Mouse (Mus musculus): ENCODE results near the gene Dph1.
A peak's percentile ranks its signal among the peaks of the same experiment; 100 is the strongest.

The Dph1 gene

GRCm38 (mm10) chr11:75224835-75225234 is 33.8 kb upstream of the Dph1 start:
- TF ChIP-seq POU5F1 (IDR thresholded peaks at IDR 0.05; ENCODE audit: borderline replicate concordance, low read length): no peak
- TF ChIP-seq CTCF (conservative IDR thresholded peaks at IDR 0.05; ENCODE audit: low read length): no peak
- TF ChIP-seq NANOG (IDR thresholded peaks at IDR 0.05; ENCODE audit: borderline replicate concordance, low read length): no peak

GRCm38 (mm10) chr11:75224062-75224461 is 33.0 kb upstream of the Dph1 start:
- no peak overlapping the region for H3K4me3 ChIP-seq (replicated peaks; ENCODE audit: low read length)
- no peaks in the 10 kb centered on the region for H3K9me3 ChIP-seq (ENCODE audit: low read length)
- H3K4me1 ChIP-seq (replicated peaks; ENCODE audit: low read depth, low read length): peaks cover 47% of the 10 kb centered on the region
- 0 out of 2 replicates have a peak, but pooled peaks cover 2% of the 10 kb centered on the region for H3K27me3 ChIP-seq (ENCODE audit: insufficient read depth, low read length)
- no peaks in the 10 kb centered on the region for H3K36me3 ChIP-seq (ENCODE audit: insufficient read depth, low read length)
- TF ChIP-seq POU5F1 (IDR thresholded peaks at IDR 0.05; ENCODE audit: borderline replicate concordance, low read length) (no peak), CTCF (conservative IDR thresholded peaks at IDR 0.05; ENCODE audit: low read length) (no peak), NANOG (IDR thresholded peaks at IDR 0.05; ENCODE audit: borderline replicate concordance, low read length) (no peak)

More at GRCm38 (mm10) chr11:75224835-75225234, 33.8 kb upstream of the Dph1 start:
- Histone ChIP-seq H3K36me3 (ENCODE audit: insufficient read depth, low read length) (no peaks in the 10 kb centered on the region), H3K27me3 (ENCODE audit: insufficient read depth, low read length) (0 out of 2 replicates have a peak, but pooled peaks cover 2% of the 10 kb centered on the region), H3K4me1 (replicated peaks; ENCODE audit: low read depth, low read length) (peaks cover 40% of the 10 kb centered on the region), H3K9me3 (ENCODE audit: low read length) (no peaks in the 10 kb centered on the region), H3K4me3 (replicated peaks; ENCODE audit: low read length) (no peak overlapping the region)

- H3K4me3 ChIP-seq (replicated peaks; ENCODE audit: low read length): no peak overlapping the region
- TF ChIP-seq CTCF (conservative IDR thresholded peaks at IDR 0.05; ENCODE audit: low read length) (no peak), POU5F1 (IDR thresholded peaks at IDR 0.05; ENCODE audit: borderline replicate concordance, low read length) (no peak), NANOG (IDR thresholded peaks at IDR 0.05; ENCODE audit: borderline replicate concordance, low read length) (no peak)
- H3K9me3 ChIP-seq (ENCODE audit: low read length): no peaks in the 10 kb centered on the region
- H3K27me3 ChIP-seq (ENCODE audit: insufficient read depth, low read length): peaks cover 6% of the 10 kb centered on the region
- H3K4me1 ChIP-seq (replicated peaks; ENCODE audit: low read depth, low read length): peaks cover 58% of the 10 kb centered on the region
- H3K36me3 ChIP-seq (ENCODE audit: insufficient read depth, low read length): no peaks in the 10 kb centered on the region
Observed at GRCm38 (mm10) chr11:75220517-75221145, 29.6 kb upstream of the Dph1 start.

- peaks cover 10% of the 10 kb centered on the region for H3K27me3 ChIP-seq (ENCODE audit: insufficient read depth, low read length)
- peaks cover 58% of the 10 kb centered on the region for H3K4me1 ChIP-seq (replicated peaks; ENCODE audit: low read depth, low read length)
- no peak overlapping the region for H3K4me3 ChIP-seq (replicated peaks; ENCODE audit: low read length)
- no peaks in the 10 kb centered on the region for H3K9me3 ChIP-seq (ENCODE audit: low read length)
- no peaks in the 10 kb centered on the region for H3K36me3 ChIP-seq (ENCODE audit: insufficient read depth, low read length)
- TF ChIP-seq NANOG (IDR thresholded peaks at IDR 0.05; ENCODE audit: borderline replicate concordance, low read length) (no peak), CTCF (conservative IDR thresholded peaks at IDR 0.05; ENCODE audit: low read length) (no peak), POU5F1 (IDR thresholded peaks at IDR 0.05; ENCODE audit: borderline replicate concordance, low read length) (no peak)
Observed at GRCm38 (mm10) chr11:75220115-75220514, 29.1 kb upstream of the Dph1 start.

GRCm38 (mm10) chr11:75214081-75214950 is 23.3 kb upstream of the Dph1 start:
- no peaks in the 10 kb centered on the region for H3K36me3 ChIP-seq (ENCODE audit: insufficient read depth, low read length)
- TF ChIP-seq CTCF (conservative IDR thresholded peaks at IDR 0.05; ENCODE audit: low read length) (no peak), POU5F1 (IDR thresholded peaks at IDR 0.05; ENCODE audit: borderline replicate concordance, low read length) (no peak), NANOG (IDR thresholded peaks at IDR 0.05; ENCODE audit: borderline replicate concordance, low read length) (no peak)
- H3K4me1 ChIP-seq (replicated peaks; ENCODE audit: low read depth, low read length): peaks cover 56% of the 10 kb centered on the region
- H3K27me3 ChIP-seq (ENCODE audit: insufficient read depth, low read length): peaks cover 32% of the 10 kb centered on the region
- H3K9me3 ChIP-seq (ENCODE audit: low read length): no peaks in the 10 kb centered on the region
- H3K4me3 ChIP-seq (replicated peaks; ENCODE audit: low read length): peak overlapping the region; percentile 66

GRCm38 (mm10) chr11:75213372-75214080 is 22.5 kb upstream of the Dph1 start:
- no peak for TF ChIP-seq CTCF (conservative IDR thresholded peaks at IDR 0.05; ENCODE audit: low read length)
- H3K4me1 ChIP-seq (replicated peaks; ENCODE audit: low read depth, low read length): peaks cover 63% of the 10 kb centered on the region

GRCm38 (mm10) chr11:75212876-75213275 is 21.8 kb upstream of the Dph1 start:
- H3K9me3 ChIP-seq (ENCODE audit: low read length): no peaks in the 10 kb centered on the region
- TF ChIP-seq POU5F1 (IDR thresholded peaks at IDR 0.05; ENCODE audit: borderline replicate concordance, low read length) (no peak), NANOG (IDR thresholded peaks at IDR 0.05; ENCODE audit: borderline replicate concordance, low read length) (no peak), CTCF (conservative IDR thresholded peaks at IDR 0.05; ENCODE audit: low read length) (no peak)
- no peak overlapping the region for H3K4me3 ChIP-seq (replicated peaks; ENCODE audit: low read length)

More at GRCm38 (mm10) chr11:75213372-75214080, 22.5 kb upstream of the Dph1 start:
- Histone ChIP-seq H3K36me3 (ENCODE audit: insufficient read depth, low read length) (no peaks in the 10 kb centered on the region), H3K27me3 (ENCODE audit: insufficient read depth, low read length) (peaks cover 32% of the 10 kb centered on the region), H3K4me3 (replicated peaks; ENCODE audit: low read length) (peak overlapping the region; percentile 66), H3K9me3 (ENCODE audit: low read length) (no peaks in the 10 kb centered on the region)

GRCm38 (mm10) chr11:75212031-75212667 is 21.1 kb upstream of the Dph1 start:
- no peaks in the 10 kb centered on the region for H3K36me3 ChIP-seq (ENCODE audit: insufficient read depth, low read length)
- TF ChIP-seq CTCF (conservative IDR thresholded peaks at IDR 0.05; ENCODE audit: low read length): no peak
- no peak for TF ChIP-seq NANOG (IDR thresholded peaks at IDR 0.05; ENCODE audit: borderline replicate concordance, low read length)
- no peak for TF ChIP-seq POU5F1 (IDR thresholded peaks at IDR 0.05; ENCODE audit: borderline replicate concordance, low read length)
- H3K27me3 ChIP-seq (ENCODE audit: insufficient read depth, low read length): peaks cover 30% of the 10 kb centered on the region
- peaks cover 69% of the 10 kb centered on the region for H3K4me1 ChIP-seq (replicated peaks; ENCODE audit: low read depth, low read length)
- no peaks in the 10 kb centered on the region for H3K9me3 ChIP-seq (ENCODE audit: low read length)
- no peak overlapping the region for H3K4me3 ChIP-seq (replicated peaks; ENCODE audit: low read length)

More at GRCm38 (mm10) chr11:75212876-75213275, 21.8 kb upstream of the Dph1 start:
- Histone ChIP-seq H3K36me3 (ENCODE audit: insufficient read depth, low read length) (no peaks in the 10 kb centered on the region), H3K27me3 (ENCODE audit: insufficient read depth, low read length) (peaks cover 32% of the 10 kb centered on the region), H3K4me1 (replicated peaks; ENCODE audit: low read depth, low read length) (peaks cover 69% of the 10 kb centered on the region)

Measured in E14TG2a.4 (cell line).